Mouse (Mus musculus) liver, embryonic 13.5 days (tissue): Measurements from ENCODE around the gene Ccdc194. TPM values are rescaled to one million over a fixed set of nuclear protein-coding genes. Genes with fewer than 3 reads are reported as not detected.

Experiments used
- ATAC-seq: fragments of 200-750 bp; cut with Nextera tagmentation; 2 replicates; pipeline ENCODE4 v1.8.0; 2017; ENCODE audit warnings: low read depth, mild to moderate bottlenecking, moderate number of reproducible peaks, moderate library complexity
- DNase-seq: peaks from one replicate; pipeline ENCODE4 v3.0.0; 2022
- H3K27ac ChIP-seq: fragments of 300-500 bp; sonication (generic); 2 replicates; pipeline ENCODE4 v1.5.1; 2015; ENCODE audit warnings: moderate library complexity, mild to moderate bottlenecking, inconsistent platforms
- H3K27me3 ChIP-seq: fragments of 300-500 bp; sonication (generic); 2 replicates; pipeline ENCODE4 v1.6.1; 2015; ENCODE audit warnings: mild to moderate bottlenecking, inconsistent platforms
- H3K36me3 ChIP-seq: fragments of 300-500 bp; sonication (generic); 2 replicates; pipeline ENCODE4 v1.6.1; 2015; ENCODE audit warnings: mild to moderate bottlenecking, inconsistent platforms
- H3K4me1 ChIP-seq: fragments of 300-500 bp; sonication (generic); replicated peaks from 2 replicates; pipeline ENCODE4 v1.6.1; 2015; ENCODE audit warnings: inconsistent platforms
- H3K4me2 ChIP-seq: fragments of 300-500 bp; sonication (generic); 2 replicates; pipeline ENCODE4 v1.6.1; 2015; ENCODE audit warnings: inconsistent platforms, mild to moderate bottlenecking, moderate library complexity
- H3K4me3 ChIP-seq: fragments of 300-500 bp; sonication (generic); replicated peaks from 2 replicates; pipeline ENCODE4 v1.5.1; 2015; ENCODE audit warnings: mild to moderate bottlenecking, inconsistent platforms
- H3K9ac ChIP-seq: fragments of 300-500 bp; sonication (generic); 2 replicates; pipeline ENCODE4 v1.6.1; 2015; ENCODE audit warnings: mild to moderate bottlenecking, inconsistent platforms
- H3K9me3 ChIP-seq: fragments of 300-500 bp; sonication (generic); replicated peaks from 2 replicates; pipeline ENCODE4 v1.6.1; 2016; ENCODE audit warnings: inconsistent platforms
- WGBS: fragments of 180-500 bp; shearing (Covaris S2); methylation state at CpG from one replicate; pipeline ENCODE4 v1.1.7; 2015; ENCODE audit not compliant: insufficient replicate concordance; 5-methylcytosine and 5-hydroxymethylcytosine counted together
- polyA plus RNA-seq: library from polyadenylated mRNA; unstranded; fragments of >200 nt; fragmentation: Nextera tagmentation; extraction: Ambion mirVana; gene quantifications from 2 replicates; pipeline ENCODE4 v1.2.1, GENCODE M21; 2015

Gene Ccdc194
- polyA plus RNA-seq, 1 experiment from 2014 or later = 0.15 TPM

- Histone ChIP-seq H3K27ac (no peak overlapping the region), H3K4me3 (peak overlapping the region; percentile 65; the same call in 1 of the 2 replicates), H3K36me3 (peaks cover 14% of the 10 kb centered on the region), H3K9me3 (no peaks in the 10 kb centered on the region), H3K27me3 (peaks cover 14% of the 10 kb centered on the region), H3K9ac (no peak overlapping the region), H3K4me1 (peaks cover 57% of the 10 kb centered on the region), H3K4me2 (peak overlapping the region; percentile 87)
- WGBS = 27% methylated on average over 7 of the region's 7 CpGs
- DNase-seq (no peak), ATAC-seq (no peak)
These were observed 39.4 kb downstream of the Ccdc194 start for GRCm38 (mm10) chr8:71486136-71486529.

DNA sequence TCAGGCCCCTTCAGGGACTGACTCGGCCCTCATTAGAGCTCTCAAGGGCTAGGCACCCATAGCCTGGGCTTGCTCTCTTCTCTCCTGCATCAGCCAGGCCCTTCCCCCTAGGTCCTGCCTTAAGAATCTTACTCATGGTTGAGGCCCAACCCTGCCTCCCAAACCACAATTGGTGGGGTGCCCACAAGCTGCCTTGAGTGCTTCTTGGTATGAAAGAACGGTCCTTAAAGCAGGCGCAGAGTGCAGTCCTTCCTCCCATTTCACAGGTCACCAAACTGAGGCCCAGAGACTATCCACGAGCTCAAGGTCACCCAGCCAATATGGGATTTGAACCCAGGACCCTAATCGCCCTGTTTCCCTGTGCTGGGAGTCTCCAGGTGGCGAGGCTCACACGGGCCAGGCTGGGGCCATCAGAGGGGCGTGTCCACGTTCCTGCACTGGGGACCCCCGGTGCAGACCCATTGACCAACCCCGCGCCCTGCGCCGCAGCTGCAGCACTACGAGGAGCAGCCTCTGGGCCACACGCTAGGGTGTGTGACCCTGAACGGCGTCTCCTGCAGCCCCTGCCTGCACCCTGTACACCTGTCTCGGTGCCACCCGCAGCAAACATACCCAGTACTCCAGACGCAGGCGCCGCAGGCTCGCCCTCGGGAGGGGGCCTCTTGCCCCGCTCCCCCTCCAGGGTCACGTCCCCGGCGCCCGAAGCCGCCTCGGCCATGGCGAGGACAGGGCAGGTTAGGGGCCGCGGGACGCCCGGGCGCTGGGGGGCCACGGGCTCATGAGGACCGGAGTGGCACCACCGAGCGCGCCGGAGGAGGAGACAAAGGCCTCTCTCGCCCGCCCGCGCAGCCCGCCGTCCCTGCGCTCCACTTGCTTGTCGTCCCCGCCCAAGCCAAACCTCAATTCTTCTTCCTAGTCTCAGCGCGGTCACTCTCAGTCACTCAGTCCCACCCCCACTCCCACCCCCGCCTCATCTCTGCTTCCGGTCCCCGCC, 40.1 kb downstream of the Ccdc194 start, which contains the start of gene Ano8:
TSS of gene Ano8 (minus strand) at position 822 of the 994 bp plus-strand sequence.
- 6% methylated on average over 57 of the region's 58 CpGs for WGBS
- peak; percentile 57 for DNase-seq
- Histone ChIP-seq H3K4me3 (peak within 1 kb of the TSS; percentile 65), H3K36me3 (peaks cover 7% of the 10 kb centered on the region), H3K4me2 (peak within 1 kb of the TSS; percentile 87), H3K9ac (peak within 1 kb of the TSS; percentile 74), H3K4me1 (peaks cover 64% of the 10 kb centered on the region), H3K27ac (no peak within 1 kb of the TSS), H3K27me3 (peaks cover 21% of the 10 kb centered on the region), H3K9me3 (no peaks in the 10 kb centered on the region)
- peak; percentile 24; the same call in 1 of the 2 replicates for ATAC-seq

DNA sequence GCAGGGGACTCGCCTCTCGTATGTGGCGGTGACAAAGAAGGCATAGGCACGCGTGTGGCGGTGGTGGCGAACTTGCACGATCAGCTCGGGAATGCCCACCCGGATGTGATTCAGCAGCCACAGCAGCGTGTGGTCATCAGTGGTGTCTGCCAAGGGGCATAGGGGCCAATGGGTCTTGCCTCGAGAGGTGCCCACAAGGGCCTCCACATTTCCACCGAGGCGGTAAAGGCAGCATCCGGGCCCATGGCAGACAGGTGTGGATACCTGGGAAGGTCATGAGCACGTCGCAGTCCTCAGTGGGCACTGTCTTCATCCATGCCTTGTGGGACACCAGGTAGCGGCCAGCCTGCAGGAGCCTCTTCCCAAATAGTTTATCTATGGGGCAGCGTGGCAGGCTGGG, 40.8 kb downstream of the Ccdc194 start:
- Histone ChIP-seq H3K4me2 (peak overlapping the region; percentile 87), H3K9ac (no peak overlapping the region), H3K9me3 (no peaks in the 10 kb centered on the region), H3K27me3 (peaks cover 23% of the 10 kb centered on the region), H3K4me1 (peaks cover 64% of the 10 kb centered on the region), H3K4me3 (0 out of 2 replicates have a peak overlapping the region, but pooled peaks have one; percentile 65), H3K27ac (no peak overlapping the region), H3K36me3 (no peaks in the 10 kb centered on the region; the same call in 1 of the 2 replicates)
- ATAC-seq (no peak), DNase-seq (no peak)
- WGBS = 85% methylated on average over 19 of the region's 19 CpGs

- Histone ChIP-seq H3K9ac (no peak overlapping the region), H3K4me3 (no peak overlapping the region), H3K9me3 (no peaks in the 10 kb centered on the region), H3K27ac (no peak overlapping the region), H3K27me3 (peaks cover 23% of the 10 kb centered on the region), H3K4me1 (peaks cover 61% of the 10 kb centered on the region), H3K36me3 (no peaks in the 10 kb centered on the region), H3K4me2 (no peak overlapping the region)
- 44% methylated on average over 8 of the region's 8 CpGs for WGBS
- ATAC-seq (no peak), DNase-seq (peak; percentile 65)
These were observed 41.6 kb downstream of the Ccdc194 start for GRCm38 (mm10) chr8:71483932-71484331.

- peaks cover 48% of the 10 kb centered on the region for H3K4me1 ChIP-seq
- DNase-seq (no peak), ATAC-seq (no peak)
- H3K27ac ChIP-seq = no peak overlapping the region
- H3K9me3 ChIP-seq = no peaks in the 10 kb centered on the region
- H3K36me3 ChIP-seq = peaks cover 14% of the 10 kb centered on the region
- H3K9ac ChIP-seq = no peak overlapping the region
- no peak overlapping the region for H3K4me2 ChIP-seq
- peaks cover 40% of the 10 kb centered on the region for H3K27me3 ChIP-seq
- H3K4me3 ChIP-seq = no peak overlapping the region
- WGBS = 71% methylated on average over 11 of the region's 11 CpGs
These were observed 46.6 kb downstream of the Ccdc194 start for GRCm38 (mm10) chr8:71478943-71479342.

DNA sequence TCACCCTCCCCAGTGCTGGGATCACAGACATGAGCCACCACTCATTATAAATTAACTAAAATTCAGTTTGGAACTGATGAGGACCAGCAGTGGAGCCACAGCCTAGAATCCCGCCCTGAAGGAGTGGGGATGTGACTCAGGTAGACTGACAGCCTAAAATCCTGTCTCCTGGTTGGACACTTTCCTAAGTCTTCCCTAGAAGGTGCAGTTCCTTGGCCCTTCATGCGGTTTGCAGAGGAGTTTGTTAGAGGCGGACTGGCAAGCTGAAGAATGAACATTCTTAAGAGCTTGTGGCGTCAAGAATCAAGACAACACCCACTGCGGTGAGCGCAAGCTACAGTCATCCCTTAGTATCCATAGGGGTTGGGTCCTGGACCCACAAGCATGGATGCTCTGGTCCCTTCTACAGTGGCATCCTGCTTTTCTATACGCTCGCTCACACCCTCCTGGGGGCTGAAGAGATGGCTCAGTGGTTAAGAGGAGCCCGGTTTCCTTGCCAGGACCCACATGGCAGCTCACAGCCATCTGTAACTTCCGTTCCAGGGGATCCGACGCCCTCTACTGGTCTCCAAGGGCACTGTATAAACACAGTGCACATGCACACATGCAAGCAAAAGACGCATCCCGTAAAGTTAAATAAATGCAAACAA, 48.2 kb downstream of the Ccdc194 start:
- H3K4me3 ChIP-seq = peak overlapping the region; percentile 71
- WGBS = 38% methylated on average over 14 of the region's 14 CpGs
- peaks cover 37% of the 10 kb centered on the region for H3K27me3 ChIP-seq
- peaks cover 31% of the 10 kb centered on the region for H3K36me3 ChIP-seq
- DNase-seq (no peak), ATAC-seq (no peak)
- peak overlapping the region; percentile 78; the same call in 1 of the 2 replicates for H3K9ac ChIP-seq
- H3K4me2 ChIP-seq = peak overlapping the region; percentile 92
- 0 out of 2 replicates have a peak overlapping the region, but pooled peaks have one; percentile 82 for H3K27ac ChIP-seq
- H3K4me1 ChIP-seq = peaks cover 45% of the 10 kb centered on the region
- no peaks in the 10 kb centered on the region for H3K9me3 ChIP-seq

DNA sequence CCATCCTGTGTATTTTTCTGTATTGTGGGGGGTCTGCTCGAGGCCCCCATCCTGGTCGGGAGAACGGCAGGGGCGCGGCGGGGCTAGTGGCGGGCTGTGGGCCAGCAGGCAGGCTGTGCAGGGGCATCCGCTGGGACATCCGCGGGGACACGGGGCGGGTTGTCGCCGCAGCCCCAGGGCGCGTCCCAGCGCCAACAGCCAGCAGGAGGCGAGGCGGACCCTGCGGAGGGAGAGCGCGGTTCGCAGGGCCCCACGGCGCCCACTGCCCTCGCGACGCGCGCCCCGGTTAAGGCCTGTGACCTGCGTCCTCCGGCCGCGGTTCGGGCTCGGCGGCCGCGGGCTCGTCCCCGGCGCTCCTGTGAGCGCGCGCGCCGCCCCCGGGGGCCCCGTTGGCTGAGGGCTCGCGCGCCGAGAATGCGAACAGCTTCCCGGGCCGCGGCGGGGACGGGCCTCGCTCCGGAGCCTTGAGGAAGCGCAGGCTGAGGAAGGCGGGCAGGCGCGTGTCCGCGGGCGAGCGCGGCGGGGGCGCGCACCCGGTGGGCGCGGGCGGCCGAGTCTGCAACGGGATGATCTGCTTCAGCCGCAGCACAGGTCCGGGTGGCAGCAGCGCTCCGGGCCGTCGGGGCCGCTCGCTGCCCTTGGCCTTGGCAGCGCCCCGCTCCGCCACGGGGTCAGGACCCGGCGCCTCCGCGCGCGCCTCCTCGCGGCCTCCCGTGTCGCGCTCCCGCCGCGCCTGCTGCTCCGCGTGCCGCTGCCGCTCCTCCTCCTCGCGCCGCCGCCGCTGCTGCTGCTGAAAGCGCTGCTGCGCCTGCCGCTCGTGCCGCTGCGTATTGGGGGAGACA, 49.2 kb downstream of the Ccdc194 start:
- DNase-seq = peak; percentile 69
- Histone ChIP-seq H3K9me3 (no peaks in the 10 kb centered on the region), H3K36me3 (peaks cover 41% of the 10 kb centered on the region), H3K9ac (peak overlapping the region; percentile 78), H3K27ac (peak overlapping the region; percentile 82), H3K27me3 (peaks cover 28% of the 10 kb centered on the region), H3K4me1 (peaks cover 45% of the 10 kb centered on the region), H3K4me2 (peak overlapping the region; percentile 92), H3K4me3 (peak overlapping the region; percentile 71)
- ATAC-seq = peak; percentile 76
- under 1% methylated on average over 120 of the region's 121 CpGs for WGBS

DNA sequence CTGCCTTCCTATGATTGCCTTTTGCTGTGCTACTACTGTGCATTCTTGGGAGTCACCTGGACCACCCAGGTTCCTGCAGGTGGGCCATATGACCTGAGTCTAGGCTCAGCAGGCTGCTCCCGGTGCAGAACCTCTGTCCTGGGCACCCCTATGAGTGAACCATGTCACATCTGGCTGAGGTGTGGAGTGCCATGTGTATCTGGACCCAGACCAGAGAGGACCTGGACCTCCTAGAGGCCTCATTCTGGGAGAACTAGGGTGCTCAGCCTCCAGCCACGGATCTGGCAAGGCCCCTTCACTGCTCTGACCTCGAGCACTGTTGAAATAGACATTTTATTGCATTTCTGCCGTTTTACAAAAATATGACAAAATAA, 49.8 kb downstream of the Ccdc194 start:
- 36% methylated on average over 4 of the region's 4 CpGs for WGBS
- Histone ChIP-seq H3K27ac (peak overlapping the region; percentile 82), H3K4me1 (peaks cover 44% of the 10 kb centered on the region), H3K36me3 (peaks cover 47% of the 10 kb centered on the region), H3K27me3 (peaks cover 22% of the 10 kb centered on the region), H3K9me3 (no peaks in the 10 kb centered on the region), H3K4me3 (peak overlapping the region; percentile 71), H3K4me2 (peak overlapping the region; percentile 92), H3K9ac (peak overlapping the region; percentile 78)
- no peak for DNase-seq
- no peak for ATAC-seq

- peak overlapping the region; percentile 92 for H3K4me2 ChIP-seq
- DNase-seq (no peak), ATAC-seq (no peak)
- H3K9ac ChIP-seq = no peak overlapping the region; the same call in 1 of the 2 replicates
- H3K4me1 ChIP-seq = peaks cover 44% of the 10 kb centered on the region
- 92% methylated on average over 25 of the region's 25 CpGs for WGBS
- H3K9me3 ChIP-seq = no peaks in the 10 kb centered on the region
- H3K4me3 ChIP-seq = no peak overlapping the region
- H3K27me3 ChIP-seq = peaks cover 17% of the 10 kb centered on the region; the same call in 1 of the 2 replicates
- peak overlapping the region; percentile 82; the same call in 1 of the 2 replicates for H3K27ac ChIP-seq
- H3K36me3 ChIP-seq = peaks cover 50% of the 10 kb centered on the region
These were observed 50.5 kb downstream of the Ccdc194 start for GRCm38 (mm10) chr8:71474785-71475701.

GRCm38 (mm10) chr8:71474344-71474743, 51.2 kb downstream of the Ccdc194 start:
- Histone ChIP-seq H3K9ac (no peak overlapping the region), H3K27ac (no peak overlapping the region), H3K4me3 (no peak overlapping the region), H3K27me3 (peaks cover 17% of the 10 kb centered on the region; the same call in 1 of the 2 replicates), H3K4me1 (peaks cover 44% of the 10 kb centered on the region), H3K9me3 (no peaks in the 10 kb centered on the region), H3K4me2 (no peak overlapping the region), H3K36me3 (peaks cover 50% of the 10 kb centered on the region)
- no peak for DNase-seq
- no peak for ATAC-seq
- 91% methylated on average over 18 of the region's 18 CpGs for WGBS
